Mouse (Mus musculus): ENCODE measurements around the gene Phc2.

Gene Phc2

GRCm38 (mm10) chr4:128745160-128745559 lies 90.7 kb downstream of the Phc2 start:
- no peak for DNase-seq

DNA sequence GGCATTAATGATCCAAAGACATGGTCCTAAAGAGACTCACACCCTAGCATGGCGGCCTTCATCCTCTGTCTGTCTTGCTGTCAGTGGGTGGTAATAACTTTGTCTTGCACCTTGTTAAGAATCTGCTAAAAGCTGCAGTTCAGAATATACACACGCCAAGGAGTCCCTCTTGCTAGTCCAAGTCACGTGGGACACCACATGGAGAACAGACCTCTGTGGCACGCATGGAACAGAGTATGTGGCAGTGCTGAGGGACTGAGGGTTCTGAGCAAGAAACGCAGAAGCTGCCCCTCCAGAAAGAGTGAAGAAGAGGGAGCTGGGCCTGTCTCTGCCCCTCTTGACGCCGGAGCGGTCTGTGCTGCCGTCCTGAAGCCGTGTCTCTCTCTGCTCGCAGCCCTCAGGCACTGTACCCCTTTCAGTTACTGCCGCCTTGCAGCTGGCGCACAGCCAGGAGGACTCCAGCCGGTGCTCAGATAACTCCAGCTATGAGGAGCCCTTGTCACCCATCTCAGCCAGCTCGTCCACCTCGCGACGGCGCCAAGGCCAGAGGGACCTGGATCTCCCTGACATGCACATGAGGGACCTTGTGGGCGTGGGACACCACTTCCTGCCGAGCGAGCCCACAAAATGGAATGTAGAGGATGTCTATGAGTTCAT lies 93.2 kb downstream of the Phc2 start:
- DNase-seq, result no peak

- DNase-seq, result no peak
Observed at GRCm38 (mm10) chr4:128748309-128748708, 93.8 kb downstream of the Phc2 start.

DNA sequence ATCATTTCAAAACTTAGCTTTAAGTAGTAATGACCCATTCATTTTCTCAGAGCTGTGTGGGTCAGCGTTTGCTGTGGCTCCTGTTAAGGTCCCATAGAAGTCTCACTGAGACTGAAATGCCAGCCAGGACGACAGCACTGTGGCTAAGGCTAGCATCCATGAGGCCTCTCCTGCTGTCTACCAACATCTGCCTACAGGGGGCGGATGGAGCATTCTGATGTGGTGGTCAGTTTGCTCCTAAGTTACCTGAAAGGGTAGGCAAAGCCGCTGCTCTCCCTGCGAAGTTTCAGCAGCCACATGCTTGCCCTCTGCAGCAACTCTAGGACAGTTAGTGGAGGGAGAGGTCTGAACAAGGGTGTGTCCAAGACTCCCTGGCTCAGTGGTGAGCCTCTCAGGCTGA lies 96.5 kb downstream of the Phc2 start:
- no peak for DNase-seq

DNA sequence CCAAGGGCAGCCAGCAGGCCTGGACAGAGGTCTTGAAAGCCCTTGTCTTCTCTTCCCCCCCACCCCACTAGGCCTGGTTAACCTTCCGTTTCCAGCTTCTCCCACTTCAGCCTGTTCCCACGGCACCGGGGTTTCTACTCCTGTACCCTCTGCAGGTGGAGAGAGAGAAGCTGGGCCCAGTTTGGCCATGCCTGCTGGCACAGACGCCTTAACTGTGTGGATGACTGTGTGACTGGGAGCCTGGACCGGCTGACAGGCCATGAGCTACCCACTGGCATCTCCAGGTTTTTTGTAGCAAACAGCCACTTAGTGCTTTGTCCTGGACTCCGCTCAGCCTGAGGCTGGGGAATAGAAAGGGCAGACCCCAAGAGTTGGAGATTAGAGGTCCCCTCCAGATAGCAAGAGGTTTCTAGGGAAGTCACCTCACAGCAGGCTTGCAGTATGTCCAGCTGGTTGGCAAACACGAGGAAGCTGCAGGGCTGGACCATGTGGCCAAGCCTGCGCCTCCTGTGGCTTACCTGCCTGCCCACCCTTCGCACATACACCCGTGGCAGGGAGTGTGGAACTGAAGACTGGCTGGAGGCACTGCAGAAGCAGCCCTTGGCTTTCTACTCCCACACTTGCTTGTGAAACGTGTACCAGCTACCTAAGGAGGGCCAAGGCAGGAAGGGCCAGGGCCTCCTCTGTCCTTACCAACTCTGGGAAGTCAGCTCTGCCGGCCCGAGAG lies 97.7 kb downstream of the Phc2 start:
- DNase-seq, result no peak

GRCm38 (mm10) chr4:128753571-128753970 lies 99.1 kb downstream of the Phc2 start:
- no peak for DNase-seq

GRCm38 (mm10) chr4:128755064-128755463 lies 100.6 kb downstream of the Phc2 start, which contains the start of gene A3galt2:
Gene A3galt2, plus strand, starts transcription at chr4:128755364.
- DNase-seq, result no peak

DNA sequence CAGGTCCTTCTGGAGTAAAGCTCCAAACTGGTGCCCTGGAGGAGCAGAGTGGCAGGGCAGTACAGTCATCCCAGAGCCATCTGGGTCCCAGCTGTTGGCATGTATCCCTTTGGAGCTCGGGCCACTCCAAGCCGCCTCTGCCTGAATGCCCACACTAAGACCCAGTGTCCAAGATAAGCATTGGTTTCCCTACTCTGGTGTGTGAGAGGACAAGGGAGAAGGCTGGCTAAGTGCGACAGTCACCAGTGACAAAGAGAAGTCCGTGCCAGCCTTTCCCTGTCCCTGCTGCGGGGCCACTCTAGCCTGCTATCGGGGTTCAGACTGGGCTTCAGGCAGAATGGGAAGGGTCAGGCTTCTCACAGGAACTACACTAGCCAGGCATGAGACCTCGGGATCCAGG lies 101.4 kb downstream of the Phc2 start:
- no peak for DNase-seq

GRCm38 (mm10) chr4:128759214-128759613 lies 104.7 kb downstream of the Phc2 start:
- DNase-seq, result no peak

DNA sequence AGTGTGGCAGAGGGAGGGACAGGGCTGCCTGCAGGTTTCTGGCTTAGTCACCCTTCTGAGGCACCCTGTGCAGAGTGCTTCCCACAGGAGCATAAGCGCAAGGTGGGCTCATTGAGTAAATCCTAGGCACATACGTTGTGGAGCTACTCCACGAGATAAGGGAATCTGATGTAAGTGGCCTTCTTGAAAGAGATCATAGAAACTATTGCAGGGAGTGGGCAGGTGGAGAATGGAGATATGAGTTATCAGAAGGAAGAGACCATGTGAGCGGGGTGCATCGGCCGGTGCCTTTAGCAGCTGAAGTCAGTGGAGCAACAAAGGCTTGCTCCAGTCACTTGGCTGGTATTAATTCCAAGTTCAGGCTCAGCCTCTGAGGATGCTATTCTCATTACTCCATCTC lies 105.5 kb downstream of the Phc2 start:
- no peak for DNase-seq

DNA sequence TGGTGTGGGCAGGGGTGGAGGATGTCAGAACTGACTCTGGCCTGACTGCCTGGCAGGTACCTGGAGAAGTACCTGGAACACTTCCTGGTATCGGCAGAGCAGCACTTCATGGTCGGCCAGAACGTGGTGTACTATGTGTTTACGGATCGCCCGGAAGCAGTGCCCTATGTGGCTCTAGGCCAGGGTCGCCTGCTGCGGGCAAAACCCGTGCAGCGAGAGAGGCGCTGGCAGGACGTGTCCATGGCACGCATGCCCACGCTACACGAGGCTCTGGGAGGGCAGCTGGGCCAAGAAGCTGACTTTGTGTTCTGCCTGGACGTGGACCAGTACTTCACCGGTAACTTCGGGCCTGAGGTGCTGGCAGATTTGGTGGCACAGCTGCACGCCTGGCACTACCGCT lies 112.4 kb downstream of the Phc2 start:
- no peak for DNase-seq

- DNase-seq, result no peak
Observed at GRCm38 (mm10) chr4:128768120-128768519, 113.6 kb downstream of the Phc2 start.

DNA sequence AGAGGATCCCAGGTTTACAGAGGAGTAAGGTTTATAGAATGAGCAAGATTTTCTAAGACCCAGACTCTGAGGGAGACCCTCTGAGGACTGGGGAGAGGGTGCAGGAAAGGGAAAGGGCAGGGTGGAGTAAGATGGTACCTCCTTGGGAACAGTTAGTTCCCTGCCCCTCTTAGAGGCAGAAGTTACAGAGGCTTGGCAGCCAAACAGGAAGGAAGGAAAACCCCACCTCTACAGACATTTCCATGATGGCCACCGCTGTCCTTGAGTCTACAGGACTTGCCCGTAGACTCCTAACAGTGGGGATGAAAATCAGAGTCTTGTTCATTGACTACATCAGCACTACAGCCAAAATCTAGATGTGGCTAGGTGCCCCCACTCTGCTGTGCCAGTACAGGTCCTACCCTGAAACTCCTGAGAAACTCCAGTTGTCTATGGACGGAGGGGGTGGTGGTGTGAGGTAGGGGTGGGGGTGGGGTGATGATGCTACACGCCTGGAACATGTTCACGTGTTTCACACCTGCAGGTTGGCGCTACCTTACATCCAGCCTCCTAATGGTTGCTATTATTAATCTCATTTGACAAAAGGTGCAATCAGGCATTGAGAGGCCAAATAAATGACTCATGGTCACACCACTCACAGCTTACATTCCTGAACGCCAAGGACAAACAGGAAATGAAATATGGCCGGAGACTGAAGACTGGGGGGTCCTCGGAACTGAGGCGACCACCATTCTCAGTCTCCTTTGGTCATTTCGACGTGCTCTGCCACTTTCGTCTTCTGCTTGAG lies 115.3 kb downstream of the Phc2 start:
- DNase-seq, result no peak

DNA sequence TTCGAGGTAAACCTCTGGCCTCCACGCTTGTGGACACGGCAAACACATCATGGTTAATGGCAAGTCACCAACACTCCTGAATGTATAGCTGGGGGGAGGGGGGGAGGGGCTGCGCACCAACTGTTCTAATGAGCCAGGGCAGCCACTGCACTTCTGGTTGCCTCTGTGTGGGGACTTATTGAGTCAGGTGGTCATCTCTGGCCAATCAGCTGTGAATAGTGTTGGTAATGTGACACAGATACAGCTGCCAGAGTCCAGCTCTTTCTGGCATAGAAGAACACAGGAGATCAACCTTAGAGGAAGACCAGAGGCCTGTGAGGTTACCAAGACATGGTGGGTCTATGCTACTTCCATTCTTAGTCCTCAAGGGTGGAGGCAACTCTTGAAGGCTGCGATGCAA lies 116.2 kb downstream of the Phc2 start:
- no peak for DNase-seq

DNA sequence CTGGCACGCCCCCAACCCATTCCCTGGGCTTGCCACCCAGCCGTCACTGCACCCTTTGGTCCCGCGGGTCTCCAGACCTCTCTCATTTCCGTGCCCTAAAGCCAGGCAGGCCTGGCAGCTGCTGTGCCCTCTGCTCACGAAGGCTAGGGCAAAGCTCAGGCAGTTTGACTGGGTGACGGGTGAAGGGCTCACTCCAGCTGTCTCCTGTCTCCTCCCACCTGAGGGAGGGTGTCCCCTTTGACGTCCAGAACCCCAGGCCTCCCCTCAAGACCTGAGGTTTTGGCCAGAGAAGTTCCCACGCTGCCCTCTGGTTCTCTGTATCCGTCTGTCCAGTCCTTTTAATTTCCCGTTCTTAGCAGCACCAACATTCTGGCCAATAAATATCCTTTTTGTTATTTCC lies 119.3 kb downstream of the Phc2 start:
- no peak for DNase-seq

DNA sequence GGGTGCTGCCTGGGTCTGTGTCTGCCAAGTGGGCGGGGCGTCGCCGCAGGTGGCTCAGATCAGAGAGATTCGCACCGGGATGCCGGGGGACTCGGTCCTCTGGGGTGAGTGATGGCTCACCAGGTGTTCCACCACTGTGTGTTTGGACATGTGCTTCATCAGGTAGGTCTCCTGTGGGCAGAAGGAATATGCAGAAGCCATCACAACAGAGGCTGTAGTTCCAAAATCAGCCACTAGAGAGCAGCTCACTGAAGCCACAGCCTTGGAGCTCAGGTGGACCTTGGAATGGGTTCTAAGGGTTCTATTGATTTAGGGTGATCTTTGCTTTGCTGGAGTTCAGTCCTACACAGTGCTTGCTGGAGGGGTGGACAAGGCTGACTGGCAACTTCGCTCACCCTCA lies 120.0 kb downstream of the Phc2 start:
- peak; percentile 53 for DNase-seq

GRCm38 (mm10) chr4:128776568-128777289 lies 122.2 kb downstream of the Phc2 start:
- peak; percentile 73 for DNase-seq

GRCm38 (mm10) chr4:128777593-128777992 lies 123.1 kb downstream of the Phc2 start:
- DNase-seq, result no peak

DNA sequence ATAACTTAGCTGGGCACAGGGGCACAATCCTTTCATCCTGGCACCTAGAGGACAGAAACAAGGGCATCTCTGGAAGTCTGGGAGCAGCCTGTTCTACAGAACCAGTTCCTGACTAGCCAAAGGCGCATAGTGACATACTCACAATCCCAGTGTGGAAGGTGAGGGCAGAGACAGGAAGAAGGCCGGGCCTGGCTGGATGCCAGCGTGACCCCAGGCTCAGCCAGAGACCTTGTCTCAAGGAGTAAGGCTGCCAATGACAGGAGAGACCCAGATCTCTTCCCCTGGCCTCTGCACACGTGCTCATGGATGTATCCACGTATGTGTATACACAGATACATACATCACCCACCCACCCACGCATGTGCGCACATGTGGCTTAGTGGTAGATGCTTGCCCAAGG lies 127.5 kb downstream of the Phc2 start:
- no peak for DNase-seq

GRCm38 (mm10) chr4:128782645-128783044 lies 128.1 kb downstream of the Phc2 start:
- DNase-seq, result no peak

DNA sequence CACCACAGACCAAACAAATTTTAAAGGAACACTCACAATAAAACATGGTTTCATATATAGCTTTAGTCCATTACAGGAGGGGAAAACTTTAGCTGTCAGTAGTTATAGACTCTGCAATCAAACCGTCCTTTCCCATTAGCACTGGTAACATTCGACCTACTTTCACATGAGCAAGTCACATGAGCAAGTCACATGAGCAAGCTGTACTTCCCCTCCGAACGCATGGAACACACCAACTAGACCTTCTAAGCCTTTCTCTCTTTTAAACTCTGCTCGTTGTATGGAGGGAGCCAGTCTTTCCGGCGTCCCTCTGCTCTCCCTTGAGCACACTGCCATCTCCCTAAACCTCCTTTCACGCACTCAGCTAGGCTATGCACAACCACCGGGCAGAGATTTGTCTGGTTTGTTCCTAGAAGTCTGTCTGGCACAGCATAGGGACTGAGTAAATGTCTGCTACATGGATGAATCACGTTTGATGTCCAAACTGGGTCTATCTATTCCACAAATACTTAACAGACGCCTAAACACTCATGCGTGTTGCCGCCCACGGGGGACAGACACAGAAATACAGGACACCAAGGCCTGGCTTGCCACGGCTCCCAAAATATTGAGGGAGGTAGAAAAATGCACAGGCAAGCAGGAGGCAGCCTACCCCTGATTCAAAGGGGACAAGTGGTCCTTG lies 130.6 kb downstream of the Phc2 start:
- no peak for DNase-seq

GRCm38 (mm10) chr4:128785921-128786654 lies 131.6 kb downstream of the Phc2 start:
- no peak for DNase-seq

All from thymus, postnatal 25 days (tissue).